Mouse (Mus musculus) CH12.LX (cell line): ENCODE measurements around the gene Syngr2. TPM values are rescaled to one million over a fixed set of nuclear protein-coding genes. Genes with fewer than 3 reads are reported as not detected.

Experiments used
- DNase-seq: peaks from one replicate; pipeline ENCODE4 v3.0.0-alpha.2; 2013; ENCODE audit errors: extremely low read depth
- H3K27ac ChIP-seq: 2 replicates; pipeline ENCODE4 v1.5.1; 2012; ENCODE audit warnings: low read depth, mild to moderate bottlenecking, control low read depth, moderate library complexity; ENCODE audit not compliant: insufficient read depth
- H3K27me3 ChIP-seq: replicated peaks from 2 replicates; pipeline ENCODE3; 2012; ENCODE audit warnings: inconsistent platforms
- H3K36me3 ChIP-seq, 2 experiments: replicated peaks in 1 of 2; 2 replicates each; pipeline versions ENCODE3 to v1.6.1; 2012; ENCODE audit warnings: inconsistent platforms in 1 of 2, low read length in 1 of 2, mild to moderate bottlenecking in 1 of 2, mixed read lengths in 1 of 2, moderate library complexity in 1 of 2; ENCODE audit not compliant: control insufficient read depth in 1 of 2, insufficient read depth in 1 of 2
- H3K4me1 ChIP-seq, 2 experiments: 2 replicates each; pipeline ENCODE4 v1.6.1; 2012; ENCODE audit warnings: inconsistent platforms in 1 of 2, moderate library complexity in 1 of 2; ENCODE audit not compliant: insufficient read depth in 2 of 2, control insufficient read depth in 1 of 2
- H3K4me2 ChIP-seq: 2 replicates; pipeline ENCODE4 v1.6.1; 2012; ENCODE audit warnings: low read depth, mild to moderate bottlenecking, control low read depth; ENCODE audit not compliant: poor library complexity, insufficient read depth, severe bottlenecking
- H3K4me3 ChIP-seq, 3 experiments: fragments of 150-350 bp in 1 of 3; sonication (generic) in 1 of 3; replicated peaks in 1 of 3; 2 replicates each; pipeline versions ENCODE3 to v1.5.1; 2011 to 2012; ENCODE audit warnings: low read depth in 2 of 3, low read length in 2 of 3, mild to moderate bottlenecking in 2 of 3, moderate library complexity in 2 of 3, control low read depth in 1 of 3, improper control_type of control experiment in 1 of 3, inconsistent platforms in 1 of 3, mixed read lengths in 1 of 3; ENCODE audit not compliant: poor library complexity in 1 of 3
- H3K79me2 ChIP-seq: replicated peaks from 2 replicates; pipeline ENCODE4 v1.6.1; 2012; ENCODE audit warnings: mild to moderate bottlenecking, moderate library complexity; ENCODE audit not compliant: control insufficient read depth, poor library complexity, insufficient read depth, severe bottlenecking; ENCODE audit errors: extremely low read depth
- H3K9ac ChIP-seq: 2 replicates; pipeline ENCODE4 v1.6.1; 2012; ENCODE audit warnings: low read depth, mild to moderate bottlenecking, control low read depth, moderate library complexity; ENCODE audit not compliant: insufficient read depth
- H3K9me3 ChIP-seq: replicated peaks from 2 replicates; pipeline ENCODE3; 2012; ENCODE audit warnings: low read length, inconsistent platforms, mixed read lengths
- BHLHE40 ChIP-seq: IDR thresholded peaks from 2 replicates; pipeline ENCODE4 v1.6.1; 2011; ENCODE audit warnings: mild to moderate bottlenecking, low read depth, low read length, improper control_type of control experiment
- CHD1 ChIP-seq: IDR thresholded peaks from 2 replicates; pipeline ENCODE4 v1.6.1; 2012; ENCODE audit warnings: low read depth, low read length, improper control_type of control experiment, inconsistent platforms
- CHD2 ChIP-seq: IDR thresholded peaks from 2 replicates; pipeline ENCODE4 v1.6.1; 2011; ENCODE audit warnings: low read length, improper control_type of control experiment
- E2F4 ChIP-seq: IDR thresholded peaks from 2 replicates; pipeline ENCODE4 v1.6.1; 2011; ENCODE audit warnings: low read depth, low read length, improper control_type of control experiment; ENCODE audit not compliant: insufficient replicate concordance
- ELF1 ChIP-seq: IDR thresholded peaks from 2 replicates; pipeline ENCODE4 v1.6.1; 2014; ENCODE audit warnings: low read depth, mild to moderate bottlenecking, inconsistent platforms, low read length, improper control_type of control experiment
- EP300 ChIP-seq: IDR thresholded peaks from 2 replicates; pipeline ENCODE4 v1.6.1; 2011; ENCODE audit warnings: low read length, improper control_type of control experiment
- ETS1 ChIP-seq: conservative IDR thresholded peaks from 2 replicates; pipeline ENCODE4 v1.6.1; 2012; ENCODE audit warnings: low read depth, mild to moderate bottlenecking, inconsistent platforms, low read length, improper control_type of control experiment, moderate library complexity
- GABPA ChIP-seq: IDR thresholded peaks from 2 replicates; pipeline ENCODE4 v1.6.1; 2012; ENCODE audit warnings: low read depth, low read length, improper control_type of control experiment, inconsistent platforms; ENCODE audit not compliant: insufficient replicate concordance
- HCFC1 ChIP-seq: IDR thresholded peaks from 2 replicates; pipeline ENCODE4 v1.6.1; 2012; ENCODE audit warnings: low read depth, mild to moderate bottlenecking, inconsistent platforms, low read length, improper control_type of control experiment
- IRF4 ChIP-seq: IDR thresholded peaks from 2 replicates; pipeline ENCODE4 v1.6.1; 2014; ENCODE audit warnings: low read depth, mild to moderate bottlenecking, inconsistent platforms, low read length, improper control_type of control experiment
- JUN ChIP-seq: IDR thresholded peaks from 2 replicates; pipeline ENCODE4 v1.6.1; 2011; ENCODE audit warnings: low read depth, mild to moderate bottlenecking, low read length, improper control_type of control experiment, moderate library complexity; ENCODE audit not compliant: insufficient read depth
- JUND ChIP-seq: conservative IDR thresholded peaks from 2 replicates; pipeline ENCODE4 v1.6.1; 2011; ENCODE audit warnings: low read depth, low read length, improper control_type of control experiment
- KAT2A ChIP-seq: IDR thresholded peaks from 2 replicates; pipeline ENCODE4 v1.6.1; 2012; ENCODE audit warnings: low read length, improper control_type of control experiment, inconsistent platforms; ENCODE audit not compliant: insufficient replicate concordance
- MAFK ChIP-seq: IDR thresholded peaks from 2 replicates; pipeline ENCODE4 v1.6.1; 2011; ENCODE audit warnings: low read length, improper control_type of control experiment; ENCODE audit not compliant: insufficient replicate concordance
- MAX ChIP-seq: IDR thresholded peaks from 2 replicates; pipeline ENCODE4 v1.6.1; 2011; ENCODE audit warnings: low read length, improper control_type of control experiment
- MEF2A ChIP-seq: IDR thresholded peaks from 2 replicates; pipeline ENCODE4 v1.6.1; 2014; ENCODE audit warnings: low read depth, mild to moderate bottlenecking, inconsistent platforms, low read length, improper control_type of control experiment, borderline replicate concordance
- MXI1 ChIP-seq: IDR thresholded peaks from 2 replicates; pipeline ENCODE4 v1.6.1; 2011; ENCODE audit warnings: mild to moderate bottlenecking, low read depth, low read length, improper control_type of control experiment
- MYC ChIP-seq: IDR thresholded peaks from 2 replicates; pipeline ENCODE4 v1.6.1; 2011; ENCODE audit warnings: low read depth, mild to moderate bottlenecking, improper control_type of control experiment, low read length
- NELFE ChIP-seq: IDR thresholded peaks from 2 replicates; pipeline ENCODE4 v1.6.1; 2011; ENCODE audit warnings: low read depth, low read length, improper control_type of control experiment
- NRF1 ChIP-seq: IDR thresholded peaks from 2 replicates; pipeline ENCODE4 v1.6.1; 2014; ENCODE audit warnings: low read depth, mild to moderate bottlenecking, inconsistent platforms, low read length, improper control_type of control experiment, moderate library complexity
- PAX5 ChIP-seq: IDR thresholded peaks from 2 replicates; pipeline ENCODE4 v1.6.1; 2012; ENCODE audit warnings: low read length, inconsistent platforms, mixed read lengths
- POLR2A ChIP-seq: IDR thresholded peaks from 2 replicates; pipeline ENCODE4 v1.6.1; 2011; ENCODE audit warnings: low read depth, mild to moderate bottlenecking, improper control_type of control experiment, low read length
- POLR2AphosphoS2 ChIP-seq: IDR thresholded peaks from 2 replicates; pipeline ENCODE4 v1.6.1; 2011; ENCODE audit warnings: low read depth, low read length, improper control_type of control experiment
- RCOR1 ChIP-seq: conservative IDR thresholded peaks from 2 replicates; pipeline ENCODE4 v1.6.1; 2012; ENCODE audit warnings: low read depth, mild to moderate bottlenecking, inconsistent platforms, low read length, improper control_type of control experiment
- SIN3A ChIP-seq: IDR thresholded peaks from 2 replicates; pipeline ENCODE4 v1.6.1; 2012; ENCODE audit warnings: low read length, improper control_type of control experiment, inconsistent platforms
- SMC3 ChIP-seq: IDR thresholded peaks from 2 replicates; pipeline ENCODE4 v1.6.1; 2011; ENCODE audit warnings: low read depth, low read length, improper control_type of control experiment
- TBP ChIP-seq: conservative IDR thresholded peaks from 2 replicates; pipeline ENCODE4 v1.6.1; 2011; ENCODE audit warnings: low read depth, low read length, improper control_type of control experiment
- TCF12 ChIP-seq: IDR thresholded peaks from 2 replicates; pipeline ENCODE4 v1.6.1; 2014; ENCODE audit warnings: low read depth, mild to moderate bottlenecking, inconsistent platforms, low read length, improper control_type of control experiment
- UBTF ChIP-seq: IDR thresholded peaks from 2 replicates; pipeline ENCODE4 v1.6.1; 2012; ENCODE audit warnings: low read depth, mild to moderate bottlenecking, inconsistent platforms, low read length, improper control_type of control experiment, moderate library complexity
- USF1 ChIP-seq: IDR thresholded peaks from 2 replicates; pipeline ENCODE4 v1.6.1; 2014; ENCODE audit warnings: low read depth, mild to moderate bottlenecking, inconsistent platforms, low read length, improper control_type of control experiment
- USF2 ChIP-seq: conservative IDR thresholded peaks from 2 replicates; pipeline ENCODE4 v1.6.1; 2011; ENCODE audit warnings: low read depth, low read length, improper control_type of control experiment
- ZKSCAN1 ChIP-seq: IDR thresholded peaks from 2 replicates; pipeline ENCODE4 v1.6.1; 2012; ENCODE audit warnings: low read depth, inconsistent platforms, low read length, improper control_type of control experiment, borderline replicate concordance
- ZMIZ1 ChIP-seq: IDR thresholded peaks from 2 replicates; pipeline ENCODE4 v1.6.1; 2012; ENCODE audit warnings: low read depth, mild to moderate bottlenecking, inconsistent platforms, low read length, improper control_type of control experiment
- ZNF384 ChIP-seq: IDR thresholded peaks from 2 replicates; pipeline ENCODE4 v1.6.1; 2012; ENCODE audit warnings: low read depth, low read length, improper control_type of control experiment, inconsistent platforms
- dilution Hi-C: fragments of 300-500 bp; cut with MboI; formaldehyde crosslinking; loops from 2 replicates; pipeline ENCODE4 v1.14.3; 2020; ENCODE audit warnings: low sequenced_read_pairs; ENCODE audit not compliant: extremely low pct_unique_long_range_greater_than_20kb, extremely low pct_ligation_motif_present
- in situ Hi-C: fragments of 300-500 bp; cut with MboI; formaldehyde crosslinking; loops from 3 replicates; pipeline ENCODE4 v1.14.3; 2019; ENCODE audit warnings: low sequenced_read_pairs, low pct_ligation_motif_present, low pct_unique_long_range_greater_than_20kb, mixed read lengths
- polyA plus RNA-seq: library from polyadenylated mRNA; unstranded; fragments of >175 nt; gene quantifications from 2 replicates; pipeline ENCODE4 v1.2.1, GENCODE M21; 2012; ENCODE audit warnings: low read depth; ENCODE audit not compliant: insufficient read length
- total RNA-seq, 2 experiments: library from RNA; depleted of rRNA; stranded (reverse); fragments of 300-350 nt in 1 of 2; fragments of >200 nt in 1 of 2; gene quantifications; 2 replicates each; pipeline ENCODE4 v1.2.3; 2012 to 2014

Syngr2 gene
- total and polyA plus RNA-seq, 3 experiments = 409 to 654 (median 553) TPM

GRCm38 (mm10) chr11:117828149-117828887 is 18.9 kb downstream of the Syngr2 start:
- Histone ChIP-seq H3K9ac (peak overlapping the region; percentile 85), H3K36me3 (peaks cover 4 to 18% of the 10 kb centered on the region in 2 experiments), H3K27ac (peak overlapping the region; percentile 94), H3K27me3 (no peaks in the 10 kb centered on the region), H3K4me3 (peak overlapping the region; percentile 64 to 77 (median 65)), H3K4me2 (peak overlapping the region; percentile 89), H3K79me2 (peaks cover 39% of the 10 kb centered on the region)
- dilution Hi-C loops = no loop called here
- TF ChIP-seq TBP = peak; percentile 86
- peak; percentile 63 for TF ChIP-seq MYC
- TF ChIP-seq POLR2A = peak; percentile 80
- TF ChIP-seq KAT2A = no peak
- TF ChIP-seq CHD2 = peak; percentile 71
- TF ChIP-seq IRF4 = peak; percentile 95
- TF ChIP-seq JUND = peak; percentile 66; the same call in 1 of the 2 replicates
- TF ChIP-seq POLR2AphosphoS2 = 0 out of 2 replicates have a peak, but pooled peaks have one; percentile 18
- no peak for TF ChIP-seq GABPA
- TF ChIP-seq E2F4 = no peak
- peak; percentile 53; the same call in 1 of the 2 replicates for TF ChIP-seq ZMIZ1
- no peak for TF ChIP-seq USF2
- peak; percentile 81 for TF ChIP-seq BHLHE40
- TF ChIP-seq MXI1 = peak; percentile 55
- peak; percentile 79 for TF ChIP-seq TCF12
- TF ChIP-seq USF1 = no peak
- TF ChIP-seq PAX5 = no peak
- TF ChIP-seq ZNF384 = peak; percentile 94
- TF ChIP-seq NELFE = peak; percentile 56; the same call in 1 of the 2 replicates
- TF ChIP-seq ELF1 = no peak
- peak; percentile 75; the same call in 1 of the 2 replicates for TF ChIP-seq RCOR1
- peak; percentile 91 for TF ChIP-seq EP300
- no peak for TF ChIP-seq SMC3
- TF ChIP-seq CHD1 = peak; percentile 89
- no peak for TF ChIP-seq ZKSCAN1
- TF ChIP-seq MAX = peak; percentile 56
- 0 out of 2 replicates have a peak, but pooled peaks have one; percentile 46 for TF ChIP-seq UBTF
- peak; percentile 91 for TF ChIP-seq SIN3A
- peak; percentile 11; the same call in 1 of the 2 replicates for TF ChIP-seq NRF1
- TF ChIP-seq MAFK = peak; percentile 60; the same call in 1 of the 2 replicates
- TF ChIP-seq MEF2A = peak; percentile 92
- TF ChIP-seq ETS1 = peak; percentile 88
- peak; percentile 58 for TF ChIP-seq JUN
- TF ChIP-seq HCFC1 = peak; percentile 55; the same call in 1 of the 2 replicates
- TF ChIP-seq, all 38 proteins: peak for 25
- no peaks in the 10 kb centered on the region for H3K9me3 ChIP-seq
- in situ Hi-C loops = loop anchor here (5.0 to 10.0 kb wide), 3 partner anchors 36 to 354 kb away; no protein-coding TSS in a partner anchor
- DNase-seq = peak; percentile 95
- peaks cover 11 to 51% of the 10 kb centered on the region in 2 experiments for H3K4me1 ChIP-seq
